Mouse (Mus musculus) ovary, postnatal 14 days (tissue): ENCODE results near the gene Ibsp.
A peak's percentile ranks its signal among the peaks of the same experiment; 100 is the strongest.

ENCODE experiments used
- DNase-seq: peaks from one replicate; pipeline ENCODE4 v3.0.0; 2022; ENCODE audit warnings: low spot score

Gene Ibsp

DNA sequence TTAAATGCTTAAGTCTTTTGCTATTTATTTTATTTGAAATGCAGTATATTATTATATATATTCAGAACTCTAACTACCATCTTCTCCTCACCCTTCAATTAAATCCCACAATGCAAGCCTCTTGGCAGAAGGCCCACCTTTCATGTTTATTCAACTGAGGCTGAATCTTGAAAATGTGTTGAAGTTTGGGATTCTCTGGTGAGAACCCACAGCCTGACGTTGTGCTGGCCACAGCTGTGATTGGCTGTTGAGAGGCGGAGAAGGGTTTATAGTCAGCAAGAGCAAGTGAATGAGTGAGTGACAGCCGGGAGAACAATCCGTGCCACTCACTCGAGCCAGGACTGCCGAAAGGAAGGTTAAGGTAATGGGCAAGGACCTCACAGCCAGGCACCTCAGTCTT is at the start of gene Ibsp:
Ibsp (plus strand) TSS at position 178 of the 400 bp plus-strand sequence.
- no peak for DNase-seq

DNA sequence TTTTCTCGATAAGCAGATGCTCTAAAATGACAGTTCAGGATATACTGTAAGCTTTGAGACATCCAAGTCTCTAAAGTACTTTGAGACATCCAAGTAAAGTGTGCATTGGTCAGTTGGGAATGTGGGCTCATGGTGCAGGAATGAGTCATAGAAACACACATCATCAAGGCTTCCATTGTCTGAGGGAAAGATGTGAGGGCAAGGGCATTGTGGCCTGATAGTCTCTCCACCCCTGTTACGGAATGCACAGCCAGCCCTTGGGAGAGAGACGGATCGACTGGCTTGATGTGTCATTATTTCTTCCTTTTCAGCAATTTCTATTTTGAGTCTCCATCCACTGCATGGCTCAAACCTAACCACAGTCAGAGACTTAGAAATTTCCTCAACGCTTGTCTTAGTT is 47.2 kb upstream of the Ibsp start:
- no peak for DNase-seq

DNA sequence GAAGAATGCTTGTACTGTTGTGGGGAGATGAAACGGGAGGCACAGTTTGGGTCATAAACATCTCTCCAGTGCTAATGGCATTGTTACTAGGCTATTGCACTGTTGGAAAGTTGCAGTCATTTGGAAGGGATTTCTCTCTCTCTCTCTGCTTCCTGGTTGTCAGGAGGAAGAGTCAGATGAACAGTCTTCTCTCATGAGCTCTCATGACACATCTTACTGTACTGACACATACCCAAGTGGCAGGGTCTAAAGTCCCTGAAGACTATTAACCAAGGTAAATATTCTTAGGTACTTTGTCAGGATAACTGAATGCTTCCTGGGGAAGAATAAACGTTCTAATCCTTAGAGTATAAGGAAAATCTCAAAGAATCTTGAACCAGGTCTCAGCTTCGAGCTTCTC is 42.4 kb upstream of the Ibsp start:
- no peak for DNase-seq

DNA sequence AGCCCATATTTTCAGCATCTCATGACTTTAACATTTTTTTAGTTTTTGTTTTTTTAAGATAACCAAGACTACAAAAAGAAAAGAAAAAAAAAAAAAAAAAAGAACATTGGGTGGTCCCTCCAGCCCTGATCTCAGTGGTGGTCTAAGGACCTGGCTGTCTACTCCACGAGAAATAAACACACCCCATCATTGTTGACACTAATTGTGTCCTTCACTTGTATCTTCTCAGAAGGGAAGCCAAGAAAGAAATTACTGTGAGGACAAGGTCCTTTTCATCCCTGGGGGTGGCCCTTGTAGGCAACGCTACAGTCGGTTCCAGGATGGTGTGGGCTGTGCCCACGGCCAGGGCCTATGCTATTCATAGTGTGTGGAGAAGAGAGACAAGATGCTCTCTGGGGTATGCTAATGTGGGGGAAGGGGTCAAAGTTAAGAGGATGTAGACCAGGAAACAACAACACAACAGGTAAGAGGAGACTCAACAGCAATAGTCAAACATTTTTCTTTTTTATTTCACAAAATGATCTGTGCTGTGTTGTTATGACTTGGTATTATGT is 37.0 kb upstream of the Ibsp start:
- DNase-seq, result no peak

DNA sequence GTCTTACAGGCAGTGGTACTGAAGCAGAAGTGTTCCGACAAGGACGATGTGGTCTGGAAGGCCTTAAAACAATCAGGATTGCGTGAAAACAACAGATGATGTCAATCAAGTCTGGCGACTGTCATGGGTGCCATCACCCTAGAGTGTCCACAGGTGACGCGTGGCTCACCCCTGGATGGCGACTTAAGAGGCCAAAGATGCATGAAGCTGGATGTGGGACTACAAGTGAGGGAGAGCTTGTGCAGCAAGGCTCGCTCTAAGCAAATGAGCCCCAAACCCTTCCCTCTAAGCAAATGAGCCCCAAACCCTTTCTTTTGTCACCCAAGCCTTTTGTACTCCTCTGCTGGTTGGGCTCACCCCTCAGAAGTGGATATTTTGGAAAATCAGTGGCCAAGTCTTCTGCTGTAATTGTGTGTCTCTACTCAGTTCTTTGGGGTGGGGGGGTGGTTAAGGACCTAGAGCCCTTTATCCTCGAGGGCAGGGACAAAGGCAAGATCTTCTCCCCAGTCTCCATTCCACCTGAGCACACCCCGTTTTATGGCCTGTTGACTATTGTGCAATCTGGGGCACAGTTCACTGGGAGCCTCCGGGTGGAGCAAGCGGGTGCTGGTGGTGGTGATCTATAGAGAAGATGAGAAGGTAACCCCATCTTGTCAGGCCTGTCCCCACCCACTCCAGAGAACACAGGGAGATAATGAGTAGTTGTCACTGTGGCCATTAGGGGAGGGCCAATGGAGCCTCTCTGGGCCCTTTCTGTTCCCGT is 35.8 kb upstream of the Ibsp start:
- no peak for DNase-seq

DNA sequence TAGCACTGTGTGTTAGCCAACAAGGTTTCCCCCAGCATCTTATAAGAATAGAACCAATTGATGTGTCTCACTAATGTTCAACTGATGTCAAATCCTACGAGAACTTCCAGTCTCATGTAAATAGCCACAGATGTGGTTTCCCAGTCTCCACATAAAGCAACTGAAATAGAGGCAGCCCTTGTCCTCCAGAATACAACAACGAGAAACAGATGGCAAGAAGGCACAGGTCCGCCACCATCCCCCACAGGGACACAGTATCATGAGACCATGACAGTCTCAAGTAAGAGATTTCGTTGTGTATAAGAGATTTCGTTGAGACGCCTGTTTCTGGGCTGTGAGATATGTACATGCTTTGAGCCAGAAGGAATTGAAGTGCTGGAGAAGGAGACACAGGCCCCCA is 4.8 kb upstream of the Ibsp start:
- no peak for DNase-seq

DNA sequence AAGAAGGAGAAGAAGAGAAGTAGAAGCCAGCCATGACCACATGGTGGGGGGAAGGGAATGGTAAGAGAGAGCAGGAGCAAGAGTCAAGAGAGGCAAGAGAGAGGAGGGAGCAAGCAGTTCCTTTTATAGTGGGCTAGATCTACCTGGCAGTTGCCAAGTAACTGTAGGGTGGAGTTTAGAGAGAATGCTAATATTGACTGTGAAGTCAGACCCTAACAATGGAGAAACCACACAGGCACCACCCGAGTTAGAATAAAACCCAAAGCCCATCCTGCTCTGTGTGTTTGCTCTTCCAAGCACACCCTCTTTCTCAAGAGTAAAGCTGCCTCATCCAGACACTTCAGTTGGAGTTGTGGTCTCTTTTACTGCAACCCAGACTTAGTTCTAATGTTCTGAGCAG is 15.1 kb downstream of the Ibsp start:
- DNase-seq, result no peak

DNA sequence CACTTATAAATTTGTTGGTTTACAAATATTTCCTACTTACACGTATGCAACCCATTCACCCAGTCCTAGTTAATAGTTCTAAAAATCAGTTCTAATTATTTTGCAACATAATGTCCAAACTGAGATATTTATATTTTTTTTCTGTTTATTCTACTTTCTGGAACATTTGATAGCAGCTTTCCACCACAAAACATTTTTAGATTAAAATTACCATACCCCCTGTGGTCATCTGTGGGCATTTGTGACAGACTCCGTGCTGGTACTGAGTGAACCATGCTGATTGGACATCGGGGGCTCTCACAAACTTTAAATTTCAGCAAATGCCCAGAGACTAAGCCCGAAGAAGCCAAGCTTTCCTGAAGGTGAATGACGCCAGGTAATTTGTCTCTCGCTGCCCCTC is 26.1 kb downstream of the Ibsp start, which contains the start of gene Mepe:
Mepe (plus strand) TSS at position 301 of the 400 bp plus-strand sequence.
- no peak for DNase-seq

DNA sequence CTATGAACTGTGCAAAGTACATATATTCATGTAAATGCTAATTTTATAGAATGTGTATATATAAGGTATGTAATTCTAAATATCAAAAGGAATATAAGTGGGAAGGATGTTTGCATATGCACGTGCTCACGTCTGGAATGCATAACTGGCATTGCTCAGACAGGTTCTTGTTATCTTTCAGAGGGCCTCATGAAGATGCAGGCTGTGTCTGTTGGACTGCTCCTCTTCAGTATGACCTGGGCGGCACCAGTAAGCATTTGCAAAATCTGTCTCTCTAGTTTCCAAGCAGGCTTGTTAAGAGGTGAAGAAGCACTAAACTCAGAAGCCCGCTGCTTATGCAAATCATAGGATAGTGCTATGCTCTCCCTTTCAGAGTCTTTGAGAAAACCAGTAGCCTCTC is 27.9 kb downstream of the Ibsp start:
- DNase-seq, result no peak

DNA sequence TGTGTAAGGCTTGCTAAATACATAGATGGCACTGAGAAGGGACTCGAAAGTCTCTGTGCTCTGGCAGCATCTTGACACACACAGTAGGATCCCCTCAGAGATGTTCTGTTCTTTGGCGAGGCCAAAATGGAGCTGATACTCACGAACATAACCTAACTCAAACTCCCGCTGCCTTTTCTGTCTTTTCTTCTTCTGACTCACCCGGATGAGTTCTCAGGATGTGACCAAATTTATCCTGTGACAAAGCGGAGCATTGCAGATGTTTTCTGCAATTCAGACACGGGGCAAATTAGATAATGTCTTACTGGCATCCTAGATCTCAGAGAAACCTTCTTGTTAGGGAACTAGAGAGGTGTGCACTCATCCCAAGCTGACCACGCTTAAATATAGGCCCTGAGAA is 28.4 kb downstream of the Ibsp start:
- no peak for DNase-seq

DNA sequence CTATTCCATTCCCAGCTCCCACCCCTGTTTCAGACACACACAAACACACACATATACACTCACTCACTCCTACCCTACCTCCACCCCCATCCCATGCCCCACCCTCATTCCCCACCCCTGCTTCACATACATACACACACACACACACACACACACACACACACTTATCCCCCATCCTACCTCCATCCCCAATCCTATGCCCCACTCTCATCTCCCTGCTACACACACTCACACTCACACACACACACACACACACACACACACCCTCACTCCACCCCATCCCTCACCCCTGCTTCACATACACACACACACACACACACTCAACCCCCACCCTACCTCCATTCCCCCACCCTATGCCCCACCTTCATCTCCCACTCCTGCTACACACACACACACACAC is 28.9 kb downstream of the Ibsp start:
- DNase-seq, result no peak

DNA sequence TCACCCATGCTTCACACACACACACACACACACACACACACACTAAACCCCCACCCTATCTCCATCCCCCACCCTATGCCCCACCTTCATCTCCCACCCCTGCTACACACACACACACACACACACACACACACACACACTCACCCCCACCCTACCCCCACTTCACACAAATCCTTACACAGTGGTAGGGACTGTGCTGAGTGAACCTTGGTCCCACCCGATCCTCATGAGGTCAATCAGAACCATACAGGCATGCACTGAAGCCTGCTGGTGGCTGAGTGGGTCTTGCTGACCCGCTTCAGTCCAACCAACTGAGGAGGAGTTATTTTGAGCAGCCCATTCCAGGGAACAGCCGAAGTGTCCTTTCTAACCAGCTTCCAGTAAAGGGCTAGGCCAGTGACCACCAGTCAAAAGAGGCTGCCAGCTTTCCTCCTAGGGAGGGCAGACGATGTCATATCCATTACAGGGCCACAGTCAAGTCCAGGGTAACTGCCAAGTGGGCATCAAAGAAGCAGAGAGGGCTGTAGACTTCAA is 29.4 kb downstream of the Ibsp start:
- DNase-seq, result no peak

DNA sequence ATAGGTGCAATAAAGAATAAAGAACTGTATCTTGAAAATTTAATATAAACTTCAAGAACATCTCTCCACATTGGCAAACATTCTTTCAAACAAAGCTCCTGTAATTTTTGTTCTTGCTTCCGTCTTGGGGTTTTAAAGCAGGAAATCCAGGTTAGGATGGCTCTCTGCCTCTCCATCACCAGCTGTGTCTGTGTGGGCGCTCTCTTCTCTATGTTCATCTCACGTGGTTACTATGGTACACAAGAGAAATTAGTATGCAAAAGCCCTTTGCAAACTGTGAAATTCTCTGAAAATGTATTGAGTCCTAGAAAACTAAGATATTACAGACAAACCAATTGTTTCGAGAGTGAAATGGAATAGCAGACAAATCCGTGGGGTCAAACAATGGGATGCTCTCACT is 30.4 kb downstream of the Ibsp start:
- DNase-seq, result no peak

DNA sequence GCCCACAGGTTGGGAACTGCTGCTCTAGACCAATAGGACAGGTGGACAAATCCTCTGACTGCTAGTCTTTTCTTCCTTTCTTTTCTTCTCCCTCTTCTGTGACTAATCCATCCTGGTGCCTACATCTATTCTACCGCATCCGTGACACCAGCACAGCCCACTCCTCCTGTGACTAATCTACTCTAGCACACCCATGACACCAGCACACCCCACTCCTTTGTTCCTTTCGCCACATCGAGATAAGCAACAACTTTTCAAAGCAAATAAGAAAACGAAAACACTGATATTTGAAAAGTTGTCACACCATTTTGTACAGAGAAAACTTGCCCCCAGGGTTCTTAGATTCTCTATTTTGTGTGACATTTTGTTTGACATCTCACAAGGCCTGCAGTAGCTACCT is 31.1 kb downstream of the Ibsp start:
- DNase-seq, result no peak

DNA sequence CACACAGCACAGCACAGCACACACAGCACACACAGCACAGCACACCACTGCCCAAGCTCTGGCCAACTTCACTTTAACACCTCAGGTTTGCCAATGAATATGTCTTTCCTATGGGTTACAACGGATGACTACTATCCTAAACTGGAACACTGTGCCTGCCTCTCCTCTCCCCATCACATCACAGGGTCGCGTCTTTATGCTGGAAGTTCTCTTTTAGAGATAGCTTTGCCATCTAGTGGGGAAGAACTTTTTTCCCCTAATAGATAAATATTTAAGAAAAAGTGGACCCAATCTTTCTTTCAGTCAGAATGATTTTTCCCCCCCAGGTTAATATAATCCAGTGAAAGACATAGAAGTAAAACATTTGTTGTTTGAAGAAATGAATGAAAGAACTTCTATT is 33.3 kb downstream of the Ibsp start:
- DNase-seq, result no peak

DNA sequence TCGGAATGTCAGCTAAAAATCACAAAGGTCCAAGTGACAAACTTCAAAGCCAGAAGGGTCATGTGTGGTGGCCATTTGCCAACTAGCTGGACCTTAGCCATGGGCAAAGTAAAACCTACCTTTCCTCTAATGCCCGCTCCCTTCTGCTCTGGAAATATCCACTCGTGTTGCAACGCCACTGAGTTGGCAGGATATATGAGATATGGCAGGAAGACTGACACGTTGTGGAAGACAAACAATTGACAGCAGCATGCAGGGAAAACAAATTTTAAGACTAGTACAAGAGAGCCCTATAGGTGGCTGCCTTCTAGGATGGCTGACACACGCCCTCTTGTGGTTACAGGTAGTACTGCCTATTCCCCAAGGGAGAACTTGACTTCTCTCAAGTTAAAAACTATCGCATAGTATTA is 34.3 kb downstream of the Ibsp start:
- DNase-seq, result peak; percentile 55

DNA sequence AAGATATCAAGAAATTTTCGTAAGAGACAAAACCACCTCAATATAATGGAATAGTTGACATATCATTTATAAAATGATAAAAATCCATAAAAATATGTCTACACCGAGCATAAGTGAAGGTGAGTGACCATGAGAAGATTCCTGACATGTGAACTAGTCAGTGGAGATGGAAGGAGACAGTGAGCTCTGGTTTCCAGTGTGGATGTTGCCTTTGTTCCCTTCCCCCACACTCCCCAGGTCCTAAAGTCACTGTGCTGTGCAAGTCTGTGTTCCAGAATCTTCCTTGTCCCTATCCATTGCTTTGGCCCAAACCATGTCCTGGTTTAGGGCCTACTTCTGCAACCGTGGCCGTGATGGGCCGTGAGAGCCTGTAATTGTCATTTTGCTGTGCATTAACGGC is 34.7 kb downstream of the Ibsp start:
- DNase-seq, result no peak

DNA sequence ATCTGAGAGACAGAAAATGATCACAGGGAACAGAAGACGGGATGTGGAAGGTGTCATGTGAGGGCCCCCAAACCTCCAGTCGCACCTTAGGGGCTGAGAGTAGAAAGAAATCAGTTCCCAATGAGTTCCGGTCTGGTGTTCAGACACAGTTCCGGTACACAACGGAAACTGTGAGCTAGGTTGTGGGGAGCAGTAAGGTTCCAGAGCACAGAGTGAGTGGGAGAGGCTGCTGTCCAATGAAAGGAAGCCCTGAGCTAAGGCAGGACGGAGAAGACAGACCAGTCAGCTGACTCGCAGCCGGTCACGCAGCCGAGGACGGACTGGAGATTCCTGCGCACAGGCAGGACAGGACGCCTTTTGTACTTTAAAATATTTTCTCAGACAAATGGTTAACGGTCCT is 35.5 kb downstream of the Ibsp start:
- no peak for DNase-seq

DNA sequence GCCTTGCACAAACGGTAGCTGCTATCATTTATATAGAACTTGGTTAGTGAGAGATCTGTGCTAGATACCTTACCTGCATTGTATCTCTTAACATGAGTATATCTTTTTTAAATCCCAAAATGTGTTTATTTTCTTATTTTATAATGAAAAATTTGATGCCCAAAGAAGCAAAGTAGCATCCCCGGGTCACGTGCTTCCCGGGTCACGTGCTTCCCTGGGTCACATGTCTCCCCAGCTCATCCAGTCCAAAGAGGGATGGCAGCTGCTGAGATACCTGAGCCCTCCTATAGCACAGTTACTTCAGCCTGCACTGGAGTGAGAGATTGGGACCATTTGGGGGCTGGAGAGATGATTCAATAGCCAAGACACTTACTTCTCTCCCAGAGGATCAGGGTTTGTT is 37.0 kb downstream of the Ibsp start:
- no peak for DNase-seq

DNA sequence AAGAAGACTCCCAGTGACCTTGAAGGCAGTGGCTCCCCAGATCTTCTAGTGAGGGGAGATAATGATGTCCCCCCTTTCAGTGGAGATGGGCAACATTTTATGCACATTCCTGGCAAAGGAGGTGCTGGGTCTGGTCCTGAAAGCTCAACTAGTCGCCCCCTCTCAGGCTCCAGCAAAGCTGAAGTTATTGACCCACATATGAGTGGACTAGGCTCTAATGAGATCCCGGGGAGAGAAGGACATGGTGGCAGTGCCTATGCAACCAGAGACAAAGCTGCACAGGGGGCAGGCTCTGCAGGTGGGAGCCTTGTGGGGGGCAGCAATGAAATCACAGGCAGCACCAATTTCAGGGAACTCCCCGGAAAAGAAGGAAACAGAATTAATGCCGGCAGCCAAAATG is 38.5 kb downstream of the Ibsp start:
- DNase-seq, result no peak

DNA sequence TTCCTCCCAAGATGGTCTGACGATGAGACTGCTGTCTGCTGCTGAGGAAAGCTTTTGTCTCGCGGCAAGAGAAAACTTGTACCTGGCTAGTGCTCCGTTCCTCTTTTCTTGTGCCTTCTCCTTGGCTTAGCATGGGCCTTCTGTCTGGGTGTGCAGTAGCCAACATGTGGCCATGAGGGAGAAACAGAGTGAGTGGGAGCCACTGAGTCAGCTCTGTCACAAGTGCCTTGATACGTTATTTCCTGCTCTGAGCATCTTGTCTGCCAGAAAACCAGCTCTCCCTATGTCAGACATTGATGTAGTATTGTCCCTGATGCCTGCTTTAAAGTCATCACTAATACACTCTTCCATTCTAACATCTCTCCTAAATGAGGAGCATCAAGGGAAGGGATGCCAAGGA is 40.0 kb downstream of the Ibsp start:
- no peak for DNase-seq

DNA sequence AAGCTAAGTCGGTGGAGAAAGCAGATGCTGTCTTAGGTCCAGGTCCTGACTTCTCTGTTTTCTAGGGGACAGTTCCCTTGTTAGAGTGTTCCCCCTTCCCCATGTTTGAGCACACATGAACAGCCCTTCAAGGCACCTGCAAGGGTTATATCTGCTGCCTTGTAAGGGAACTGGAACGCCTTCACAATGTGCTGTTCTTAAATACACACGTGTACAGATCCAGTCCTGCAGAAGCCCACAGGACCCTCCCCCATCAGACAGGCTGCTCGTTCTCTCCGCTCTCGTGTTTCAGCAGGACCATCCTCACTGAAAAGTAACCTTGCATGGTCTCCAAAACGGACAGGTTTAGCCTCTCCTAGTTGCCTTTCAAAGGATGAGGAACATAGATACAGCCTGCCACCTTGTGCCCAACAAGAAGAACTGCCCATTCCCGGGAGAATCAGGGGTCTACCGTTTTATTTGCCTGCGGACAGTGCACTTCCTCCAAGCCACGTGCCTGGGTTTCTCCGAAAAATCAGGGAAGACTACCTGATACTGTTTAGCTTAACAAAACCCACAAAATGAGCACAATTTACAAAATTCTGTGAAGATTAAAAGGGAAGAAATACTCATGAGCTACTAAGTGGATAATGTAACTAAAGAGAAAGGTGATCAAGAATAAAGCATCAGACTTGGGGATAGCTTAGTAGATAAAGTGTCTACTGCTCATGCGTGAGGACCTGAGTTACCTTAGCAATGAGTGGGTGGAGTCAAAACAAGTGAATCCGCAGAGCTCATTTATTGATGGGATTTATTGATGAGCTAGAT is 40.9 kb downstream of the Ibsp start:
- peak; percentile 45 for DNase-seq

DNA sequence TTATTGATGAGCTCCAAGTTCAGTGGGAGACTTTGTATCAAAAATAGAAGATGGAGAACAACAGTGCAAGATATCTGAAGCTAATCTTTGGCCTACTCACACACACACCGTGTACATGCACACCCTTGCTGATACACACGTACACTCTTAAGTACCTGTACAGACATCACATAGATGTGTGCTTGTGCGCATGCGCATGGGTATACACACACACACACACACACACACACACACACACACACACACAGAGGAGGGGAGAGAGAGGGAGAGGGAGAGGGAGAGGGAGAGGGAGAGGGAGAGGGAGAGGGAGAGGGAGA is 41.5 kb downstream of the Ibsp start:
- no peak for DNase-seq
